Mouse (Mus musculus): ENCODE results near the gene Srxn1.

DNA sequence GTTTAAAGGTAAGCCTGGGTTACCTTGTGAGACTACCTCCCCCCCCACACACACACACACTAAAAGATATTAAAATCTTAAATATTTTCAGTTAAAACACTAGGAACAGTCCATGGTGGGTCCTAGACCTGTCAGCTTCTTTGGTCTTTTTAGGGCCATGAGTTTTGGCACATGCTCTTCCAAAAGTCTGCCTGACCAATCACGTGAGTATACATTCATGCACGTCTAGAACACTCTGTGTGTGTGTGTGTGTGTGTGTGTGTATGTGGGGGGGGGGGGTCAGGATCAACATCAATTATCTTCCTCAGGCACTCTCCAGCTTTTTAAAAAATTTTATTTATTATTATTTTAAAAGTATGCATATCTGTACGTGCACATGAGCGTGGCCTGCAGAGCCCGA, 7.2 kb downstream of the Srxn1 start:
- no peak for TF ChIP-seq FLI1 (IDR thresholded peaks at IDR 0.05; ENCODE audit: low read length)
- no peak for TF ChIP-seq GATA1 (IDR thresholded peaks at IDR 0.05; ENCODE audit: borderline replicate concordance, low read length)
